Mouse (Mus musculus): ENCODE measurements around the gene Zcchc7.
"Not testable (repeated sequence)": the region's sequence is repeated elsewhere in the genome, so short reads cannot be mapped to it uniquely, and the experiment has no call there.

The Zcchc7 gene

GRCm38 (mm10) chr4:44905651-44906271 is 150.1 kb downstream of the Zcchc7 start:
- ATAC-seq (ENCODE audit: insufficient number of reproducible peaks, low FRiP score, low TSS enrichment): peak; percentile 61

- ATAC-seq (ENCODE audit: insufficient number of reproducible peaks, low FRiP score, low TSS enrichment): no peak
Measured at GRCm38 (mm10) chr4:44906399-44906798, 150.7 kb downstream of the Zcchc7 start.

- ATAC-seq (ENCODE audit: insufficient number of reproducible peaks, low FRiP score, low TSS enrichment): no peak; the same call in 1 of the 2 replicates
Measured at GRCm38 (mm10) chr4:44910065-44910464, 154.4 kb downstream of the Zcchc7 start.

- no peak for ATAC-seq (ENCODE audit: insufficient number of reproducible peaks, low FRiP score, low TSS enrichment)
Measured at GRCm38 (mm10) chr4:44910857-44911256, 155.2 kb downstream of the Zcchc7 start.

- ATAC-seq (ENCODE audit: insufficient number of reproducible peaks, low FRiP score, low TSS enrichment): no peak
Measured at GRCm38 (mm10) chr4:44917312-44917848, 161.7 kb downstream of the Zcchc7 start.

GRCm38 (mm10) chr4:44917907-44918306 is 162.2 kb downstream of the Zcchc7 start:
- no peak for ATAC-seq (ENCODE audit: insufficient number of reproducible peaks, low FRiP score, low TSS enrichment)

GRCm38 (mm10) chr4:44920831-44921230 is 165.2 kb downstream of the Zcchc7 start:
- no peak for ATAC-seq (ENCODE audit: insufficient number of reproducible peaks, low FRiP score, low TSS enrichment)

GRCm38 (mm10) chr4:44922466-44923128 is 166.9 kb downstream of the Zcchc7 start:
- no peak for ATAC-seq (ENCODE audit: insufficient number of reproducible peaks, low FRiP score, low TSS enrichment)

- no peak for ATAC-seq (ENCODE audit: insufficient number of reproducible peaks, low FRiP score, low TSS enrichment)
Measured at GRCm38 (mm10) chr4:44923129-44923481, 167.4 kb downstream of the Zcchc7 start.

GRCm38 (mm10) chr4:44927934-44928333 is 172.3 kb downstream of the Zcchc7 start:
- no peak for ATAC-seq (ENCODE audit: insufficient number of reproducible peaks, low FRiP score, low TSS enrichment)

- ATAC-seq (ENCODE audit: insufficient number of reproducible peaks, low FRiP score, low TSS enrichment): no peak
Measured at GRCm38 (mm10) chr4:44928790-44929189, 173.1 kb downstream of the Zcchc7 start.

GRCm38 (mm10) chr4:44930406-44930805 is 174.7 kb downstream of the Zcchc7 start:
- no peak for ATAC-seq (ENCODE audit: insufficient number of reproducible peaks, low FRiP score, low TSS enrichment)

- no peak for ATAC-seq (ENCODE audit: insufficient number of reproducible peaks, low FRiP score, low TSS enrichment)
Measured at GRCm38 (mm10) chr4:44931732-44932131, 176.1 kb downstream of the Zcchc7 start.

- no peak for ATAC-seq (ENCODE audit: insufficient number of reproducible peaks, low FRiP score, low TSS enrichment)
Measured at GRCm38 (mm10) chr4:44938359-44939340, 183.0 kb downstream of the Zcchc7 start.

GRCm38 (mm10) chr4:44939576-44940249 is 184.0 kb downstream of the Zcchc7 start:
- no peak for ATAC-seq (ENCODE audit: insufficient number of reproducible peaks, low FRiP score, low TSS enrichment)

- no peak for ATAC-seq (ENCODE audit: insufficient number of reproducible peaks, low FRiP score, low TSS enrichment)
Measured at GRCm38 (mm10) chr4:44940286-44940685, 184.6 kb downstream of the Zcchc7 start.

GRCm38 (mm10) chr4:44942237-44942636 is 186.6 kb downstream of the Zcchc7 start:
- ATAC-seq (ENCODE audit: insufficient number of reproducible peaks, low FRiP score, low TSS enrichment): no peak

GRCm38 (mm10) chr4:44943480-44943879 is 187.8 kb downstream of the Zcchc7 start:
- no peak for ATAC-seq (ENCODE audit: insufficient number of reproducible peaks, low FRiP score, low TSS enrichment)

GRCm38 (mm10) chr4:44944426-44945075 is 188.9 kb downstream of the Zcchc7 start:
- ATAC-seq (ENCODE audit: insufficient number of reproducible peaks, low FRiP score, low TSS enrichment): no peak

GRCm38 (mm10) chr4:44946126-44946525 is 190.4 kb downstream of the Zcchc7 start:
- ATAC-seq (ENCODE audit: insufficient number of reproducible peaks, low FRiP score, low TSS enrichment): not testable (repeated sequence)

Measured in cerebellum, adult (tissue).